Mouse (Mus musculus) kidney, embryonic 15.5 days (tissue): ENCODE measurements at regions not wholly inside any gene's neighbourhood (a gene's known extent, or its start where the extent isn't known, plus 50 kb on each side); places are given as distances from the start of the nearest gene placed in this dataset.
A peak's percentile ranks its signal among the peaks of the same experiment; 100 is the strongest.

Source experiments
- ATAC-seq: fragments of 200-750 bp; cut with Nextera tagmentation; replicated peaks from 2 replicates; pipeline ENCODE4 v1.8.0; 2017; ENCODE audit warnings: moderate TSS enrichment; ENCODE audit not compliant: low FRiP score
- H3K27ac ChIP-seq: fragments of 300-500 bp; sonication (generic); 2 replicates; pipeline ENCODE4 v1.5.1; 2015; ENCODE audit warnings: mild to moderate bottlenecking, inconsistent platforms
- H3K27me3 ChIP-seq: fragments of 300-500 bp; sonication (generic); 2 replicates; pipeline ENCODE4 v1.6.1; 2015; ENCODE audit warnings: inconsistent platforms
- H3K36me3 ChIP-seq: fragments of 300-500 bp; sonication (generic); 2 replicates; pipeline ENCODE4 v1.6.1; 2015; ENCODE audit warnings: inconsistent platforms
- H3K4me1 ChIP-seq: fragments of 300-500 bp; sonication (generic); 2 replicates; pipeline ENCODE4 v1.6.1; 2015; ENCODE audit warnings: inconsistent platforms
- H3K4me2 ChIP-seq: fragments of 300-500 bp; sonication (generic); 2 replicates; pipeline ENCODE4 v1.6.1; 2015; ENCODE audit warnings: moderate library complexity, mild to moderate bottlenecking, inconsistent platforms
- H3K4me3 ChIP-seq: fragments of 300-500 bp; sonication (generic); replicated peaks from 2 replicates; pipeline ENCODE4 v1.5.1; 2015; ENCODE audit warnings: mild to moderate bottlenecking, inconsistent platforms
- H3K9ac ChIP-seq: fragments of 300-500 bp; sonication (generic); 2 replicates; pipeline ENCODE4 v1.6.1; 2015; ENCODE audit warnings: mild to moderate bottlenecking, inconsistent platforms
- H3K9me3 ChIP-seq: fragments of 300-500 bp; sonication (generic); replicated peaks from 2 replicates; pipeline ENCODE4 v1.6.1; 2016; ENCODE audit warnings: inconsistent platforms
- WGBS: fragments of 180-500 bp; shearing (Covaris S2); methylation state at CpG from one replicate; pipeline ENCODE4 v1.1.7; 2015; ENCODE audit warnings: mixed read lengths; 5-methylcytosine and 5-hydroxymethylcytosine counted together

GRCm38 (mm10) chr13:35226944-35227343 lies 200.0 kb upstream of the Eci2 start:
- H3K36me3 ChIP-seq, result no peaks in the 10 kb centered on the region
- no peaks in the 10 kb centered on the region for H3K4me1 ChIP-seq
- no peak overlapping the region for H3K27ac ChIP-seq
- ATAC-seq, result no peak
- no peaks in the 10 kb centered on the region for H3K9me3 ChIP-seq
- H3K9ac ChIP-seq, result no peak overlapping the region
- H3K27me3 ChIP-seq, result no peaks in the 10 kb centered on the region
- WGBS, result 87% methylated on average over 1 of the region's 1 CpGs
- no peak overlapping the region for H3K4me3 ChIP-seq
- H3K4me2 ChIP-seq, result no peak overlapping the region

- Histone ChIP-seq H3K27ac (no peak overlapping the region), H3K36me3 (no peaks in the 10 kb centered on the region), H3K4me3 (no peak overlapping the region), H3K4me1 (no peaks in the 10 kb centered on the region), H3K27me3 (no peaks in the 10 kb centered on the region), H3K9me3 (no peaks in the 10 kb centered on the region), H3K9ac (no peak overlapping the region), H3K4me2 (no peak overlapping the region)
- 83% methylated on average over 2 of the region's 2 CpGs for WGBS
- ATAC-seq, result no peak
These were observed 202.7 kb upstream of the Eci2 start for GRCm38 (mm10) chr13:35229601-35230000.

- Histone ChIP-seq H3K27me3 (no peaks in the 10 kb centered on the region), H3K27ac (no peak overlapping the region), H3K36me3 (no peaks in the 10 kb centered on the region), H3K4me2 (no peak overlapping the region), H3K4me3 (no peak overlapping the region), H3K9me3 (no peaks in the 10 kb centered on the region), H3K4me1 (no peaks in the 10 kb centered on the region), H3K9ac (no peak overlapping the region)
- 80% methylated on average over 1 of the region's 1 CpGs for WGBS
- no peak for ATAC-seq
These were observed 206.7 kb upstream of the Eci2 start for GRCm38 (mm10) chr13:35233636-35234035.

- no peaks in the 10 kb centered on the region for H3K9me3 ChIP-seq
- no peak overlapping the region for H3K4me2 ChIP-seq
- no peak overlapping the region for H3K4me3 ChIP-seq
- no peaks in the 10 kb centered on the region for H3K4me1 ChIP-seq
- H3K36me3 ChIP-seq, result no peaks in the 10 kb centered on the region
- WGBS, result 75% methylated on average over 2 of the region's 2 CpGs
- H3K27ac ChIP-seq, result no peak overlapping the region
- H3K27me3 ChIP-seq, result no peaks in the 10 kb centered on the region
- no peak for ATAC-seq
- no peak overlapping the region for H3K9ac ChIP-seq
These were observed 214.5 kb upstream of the Eci2 start for GRCm38 (mm10) chr13:35241443-35241842.

GRCm38 (mm10) chr13:35243946-35244345 lies 217.1 kb upstream of the Eci2 start:
- no peaks in the 10 kb centered on the region for H3K27me3 ChIP-seq
- no peaks in the 10 kb centered on the region for H3K36me3 ChIP-seq
- no peak overlapping the region for H3K4me2 ChIP-seq
- H3K9ac ChIP-seq, result no peak overlapping the region
- no peaks in the 10 kb centered on the region for H3K4me1 ChIP-seq
- ATAC-seq, result no peak
- no peaks in the 10 kb centered on the region for H3K9me3 ChIP-seq
- no peak overlapping the region for H3K4me3 ChIP-seq
- H3K27ac ChIP-seq, result no peak overlapping the region

- no peaks in the 10 kb centered on the region for H3K36me3 ChIP-seq
- no peaks in the 10 kb centered on the region for H3K9me3 ChIP-seq
- no peaks in the 10 kb centered on the region for H3K4me1 ChIP-seq
- H3K4me3 ChIP-seq, result no peak overlapping the region
- no peak for ATAC-seq
- H3K9ac ChIP-seq, result no peak overlapping the region
- no peak overlapping the region for H3K27ac ChIP-seq
- H3K27me3 ChIP-seq, result no peaks in the 10 kb centered on the region
- WGBS, result 83% methylated on average over 2 of the region's 2 CpGs
- no peak overlapping the region for H3K4me2 ChIP-seq
These were observed 230.5 kb upstream of the Eci2 start for GRCm38 (mm10) chr13:35257386-35257785.

GRCm38 (mm10) chr13:35258720-35259119 lies 231.8 kb upstream of the Eci2 start:
- Histone ChIP-seq H3K9ac (no peak overlapping the region), H3K9me3 (no peaks in the 10 kb centered on the region), H3K4me3 (no peak overlapping the region), H3K27me3 (no peaks in the 10 kb centered on the region), H3K4me2 (no peak overlapping the region), H3K36me3 (no peaks in the 10 kb centered on the region), H3K4me1 (no peaks in the 10 kb centered on the region), H3K27ac (no peak overlapping the region)
- 85% methylated on average over 1 of the region's 1 CpGs for WGBS
- no peak for ATAC-seq

DNA sequence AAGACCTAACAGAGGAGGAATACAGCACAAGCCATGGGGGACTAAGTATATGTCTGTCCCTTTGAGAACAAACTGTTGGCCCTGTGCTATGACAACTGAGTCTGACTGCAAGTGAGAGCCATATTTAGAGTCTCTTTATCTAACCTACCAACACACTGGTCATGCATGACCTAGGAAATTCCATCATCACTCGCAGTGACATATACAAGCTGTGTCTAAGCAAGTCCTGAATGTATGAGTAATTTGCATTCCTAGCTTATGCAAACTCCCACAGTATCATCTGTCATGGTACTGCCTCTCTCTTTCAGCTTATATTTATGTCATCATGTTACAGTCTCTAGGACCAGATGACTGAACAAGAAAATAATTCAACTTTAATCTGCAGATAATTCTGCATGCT lies 257.1 kb upstream of the Eci2 start:
- H3K9me3 ChIP-seq, result no peaks in the 10 kb centered on the region
- no peak overlapping the region for H3K27ac ChIP-seq
- WGBS, result 39% methylated on average over 1 of the region's 1 CpGs
- no peak overlapping the region for H3K4me3 ChIP-seq
- H3K4me2 ChIP-seq, result no peak overlapping the region
- no peak overlapping the region for H3K9ac ChIP-seq
- H3K36me3 ChIP-seq, result no peaks in the 10 kb centered on the region
- H3K27me3 ChIP-seq, result no peaks in the 10 kb centered on the region
- no peaks in the 10 kb centered on the region for H3K4me1 ChIP-seq
- peak; percentile 58; the same call in 1 of the 2 replicates for ATAC-seq

DNA sequence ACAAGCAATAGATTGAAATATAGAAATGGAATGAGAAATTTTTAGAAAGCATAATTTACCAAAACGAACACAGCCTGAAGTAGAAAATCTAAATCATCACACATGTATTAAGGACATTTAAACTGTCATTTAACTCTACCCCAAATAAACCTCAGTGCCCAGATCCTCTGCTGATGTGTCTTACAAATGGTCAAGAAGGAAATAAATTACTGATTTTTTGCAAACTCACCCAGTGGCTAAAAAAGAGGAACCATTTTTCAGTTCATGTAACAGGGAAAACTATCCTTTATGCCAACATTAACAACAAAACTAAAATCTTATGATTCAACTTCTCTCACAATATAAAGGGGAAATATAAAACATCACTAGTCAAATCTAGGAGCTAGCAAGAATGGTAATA lies 275.2 kb upstream of the Eci2 start:
- Histone ChIP-seq H3K4me3 (no peak overlapping the region), H3K36me3 (no peaks in the 10 kb centered on the region), H3K9ac (no peak overlapping the region), H3K4me1 (no peaks in the 10 kb centered on the region), H3K27ac (no peak overlapping the region), H3K9me3 (no peaks in the 10 kb centered on the region), H3K27me3 (no peaks in the 10 kb centered on the region), H3K4me2 (no peak overlapping the region)
- 60% methylated on average over 1 of the region's 1 CpGs for WGBS
- ATAC-seq, result no peak

- no peak overlapping the region for H3K4me3 ChIP-seq
- H3K4me2 ChIP-seq, result no peak overlapping the region
- WGBS, result 88% methylated on average over 1 of the region's 1 CpGs
These were observed 289.9 kb upstream of the Eci2 start for GRCm38 (mm10) chr13:35316772-35317171.

GRCm38 (mm10) chr13:35326682-35327242 lies 299.9 kb upstream of the Eci2 start:
- WGBS, result 60% methylated on average over 10 of the region's 10 CpGs
- Histone ChIP-seq H3K9me3 (no peaks in the 10 kb centered on the region), H3K9ac (no peak overlapping the region), H3K36me3 (no peaks in the 10 kb centered on the region), H3K27me3 (no peaks in the 10 kb centered on the region), H3K4me2 (no peak overlapping the region), H3K27ac (no peak overlapping the region), H3K4me1 (no peaks in the 10 kb centered on the region), H3K4me3 (no peak overlapping the region)
- no peak for ATAC-seq

More at GRCm38 (mm10) chr13:35316772-35317171, 289.9 kb upstream of the Eci2 start:
- H3K27ac ChIP-seq, result no peak overlapping the region
- H3K9me3 ChIP-seq, result no peaks in the 10 kb centered on the region
- H3K4me1 ChIP-seq, result no peaks in the 10 kb centered on the region
- H3K27me3 ChIP-seq, result no peaks in the 10 kb centered on the region
- no peak overlapping the region for H3K9ac ChIP-seq
- no peak for ATAC-seq
- H3K36me3 ChIP-seq, result no peaks in the 10 kb centered on the region

GRCm38 (mm10) chr13:35328320-35328719 lies 301.4 kb upstream of the Eci2 start:
- H3K9me3 ChIP-seq, result no peaks in the 10 kb centered on the region
- no peaks in the 10 kb centered on the region for H3K4me1 ChIP-seq
- no peaks in the 10 kb centered on the region for H3K27me3 ChIP-seq
- no peak overlapping the region for H3K4me2 ChIP-seq
- no peak for ATAC-seq
- no peak overlapping the region for H3K27ac ChIP-seq
- 69% methylated on average over 2 of the region's 2 CpGs for WGBS
- no peaks in the 10 kb centered on the region for H3K36me3 ChIP-seq
- H3K9ac ChIP-seq, result no peak overlapping the region
- H3K4me3 ChIP-seq, result no peak overlapping the region

DNA sequence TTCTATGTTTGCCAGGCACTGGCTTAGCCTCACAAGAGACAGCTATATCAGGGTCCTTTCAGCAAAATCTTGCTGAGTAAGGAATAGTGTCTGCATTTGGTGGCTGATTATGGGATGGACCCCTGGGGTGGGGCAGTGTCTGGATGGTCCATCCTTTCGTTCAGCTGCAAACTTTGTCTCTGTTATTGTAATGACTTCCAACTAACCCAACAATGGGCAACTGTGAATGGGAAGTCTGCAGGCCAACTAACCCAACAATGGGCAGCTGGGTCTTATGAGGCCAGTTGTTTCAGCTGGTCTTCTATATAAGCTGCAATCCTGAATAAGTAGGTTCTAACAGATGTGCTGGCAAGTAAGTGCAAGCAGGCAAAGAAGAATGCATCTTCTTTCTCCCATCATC lies 304.0 kb upstream of the Eci2 start:
- no peak for ATAC-seq
- Histone ChIP-seq H3K27ac (no peak overlapping the region), H3K4me3 (no peak overlapping the region), H3K4me1 (no peaks in the 10 kb centered on the region), H3K27me3 (no peaks in the 10 kb centered on the region), H3K36me3 (no peaks in the 10 kb centered on the region), H3K9ac (no peak overlapping the region), H3K4me2 (no peak overlapping the region), H3K9me3 (no peaks in the 10 kb centered on the region)
- WGBS, result 79% methylated on average over 1 of the region's 1 CpGs
